13 mouse cellular contexts compared by ENCODE assay signal in the genomic region with DNA sequence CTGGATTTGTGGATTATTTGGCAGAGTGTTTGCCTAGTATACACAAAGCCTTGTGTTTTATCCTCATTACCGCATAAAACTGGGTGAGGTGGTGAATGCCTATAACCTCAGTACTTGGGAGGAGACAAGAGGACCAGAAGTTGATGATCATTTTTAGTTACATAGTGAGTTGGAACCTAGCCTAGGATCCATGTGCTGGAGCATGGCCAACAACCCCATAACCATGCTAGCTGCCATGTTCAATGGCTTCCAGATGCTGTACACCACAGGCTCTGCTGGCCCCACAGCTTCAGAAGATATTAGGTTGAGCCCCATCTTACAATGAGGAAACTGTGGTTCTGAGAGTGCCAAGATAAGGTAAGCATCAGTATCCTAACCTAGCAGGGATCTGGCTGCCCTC.
"Had no signal": no experiment of that assay in that cellular context is flagged by ENCODE, and none has a peak within 500 bp of the region (broad histone marks: within the 10 kb centered on the region; RNA-seq: fewer than 3 reads in every experiment).

No protein-coding gene starts in this region.

- H3K9me3 ChIP-seq: liver, embryonic 13.5 days; midbrain, embryonic 15.5 days; neural tube, embryonic 13.5 days; stomach, embryonic 15.5 days had no signal

- H3K4me2 ChIP-seq: liver, embryonic 13.5 days; midbrain, embryonic 15.5 days; neural tube, embryonic 13.5 days; stomach, embryonic 15.5 days had no signal

- ATAC-seq: liver, postnatal 0 days; midbrain, embryonic 15.5 days had no signal

- H3K27me3 ChIP-seq: midbrain, embryonic 15.5 days; neural tube, embryonic 13.5 days; stomach, embryonic 15.5 days had no signal

- DNase-seq: kidney, postnatal 10 days; kidney, postnatal 4 days; liver; liver, embryonic 13.5 days; liver, postnatal 0 days; lung, postnatal 36 days; retina, postnatal 1 day; thymus, adult 2 months; thymus, postnatal 25 days had no signal

- H3K9ac ChIP-seq: liver, embryonic 13.5 days; liver, postnatal 0 days; midbrain, embryonic 15.5 days; neural tube, embryonic 13.5 days; stomach, embryonic 15.5 days had no signal

- H3K27ac ChIP-seq: layer of hippocampus, adult 2 months; liver, embryonic 13.5 days; midbrain, embryonic 15.5 days; neural tube, embryonic 13.5 days; stomach, embryonic 15.5 days had no signal

- H3K36me3 ChIP-seq: liver, embryonic 13.5 days; midbrain, embryonic 15.5 days; neural tube, embryonic 13.5 days; stomach, embryonic 15.5 days had no signal

- H3K4me1 ChIP-seq: midbrain, embryonic 15.5 days had no signal

- H3K4me3 ChIP-seq: layer of hippocampus, adult 2 months; liver, embryonic 13.5 days; midbrain, embryonic 15.5 days; neural tube, embryonic 13.5 days; stomach, embryonic 15.5 days had no signal
